Mouse (Mus musculus) liver, adult 2 months (tissue): ENCODE results near the gene Rab28. TPM values are rescaled to one million over a fixed set of nuclear protein-coding genes. Genes with fewer than 3 reads are reported as not detected.

Experiments
- DNase-seq: peaks from one replicate; pipeline ENCODE4 v3.0.0-alpha.2; 2011; ENCODE audit warnings: low read depth, low spot score; ENCODE audit errors: extremely low read depth
- H3K27ac ChIP-seq: fragments of 200-500 bp; replicated peaks from 2 replicates; pipeline ENCODE4 v1.5.1; 2012; ENCODE audit warnings: low read depth, mild to moderate bottlenecking, control low read depth, inconsistent platforms, low read length; ENCODE audit not compliant: insufficient read depth
- H3K27me3 ChIP-seq: fragments of 200-500 bp; 2 replicates; pipeline ENCODE4 v1.6.1; 2012; ENCODE audit warnings: mild to moderate bottlenecking, moderate library complexity, low read length, inconsistent platforms; ENCODE audit not compliant: control insufficient read depth, insufficient read depth
- H3K36me3 ChIP-seq: fragments of 200-500 bp; 2 replicates; pipeline ENCODE4 v1.6.1; 2012; ENCODE audit warnings: low read length, inconsistent platforms; ENCODE audit not compliant: control insufficient read depth, insufficient read depth
- H3K4me1 ChIP-seq: fragments of 200-500 bp; 2 replicates; pipeline ENCODE4 v1.6.1; 2011; ENCODE audit warnings: low read length; ENCODE audit not compliant: control insufficient read depth, insufficient read depth
- H3K4me3 ChIP-seq: fragments of 200-500 bp; 2 replicates; pipeline ENCODE4 v1.5.1; 2011; ENCODE audit warnings: low read depth, mild to moderate bottlenecking, control low read depth, low read length, moderate library complexity; ENCODE audit not compliant: insufficient read depth
- H3K79me2 ChIP-seq: fragments of 200-500 bp; 2 replicates; pipeline ENCODE4 v1.6.1; 2012; ENCODE audit warnings: inconsistent platforms, mild to moderate bottlenecking, low read length, moderate library complexity; ENCODE audit not compliant: control insufficient read depth, insufficient read depth
- H3K9ac ChIP-seq: fragments of 200-500 bp; 2 replicates; pipeline ENCODE4 v1.6.1; 2012; ENCODE audit warnings: low read depth, mild to moderate bottlenecking, control low read depth, inconsistent platforms, low read length
- CTCF ChIP-seq: fragments of 200-500 bp; IDR thresholded peaks from 2 replicates; pipeline ENCODE4 v1.5.1; 2011; ENCODE audit warnings: low read depth, low read length, control low read depth
- POLR2A ChIP-seq: fragments of 200-500 bp; IDR thresholded peaks from 2 replicates; pipeline ENCODE4 v1.6.1; 2011; ENCODE audit warnings: low read length, control low read depth; ENCODE audit not compliant: insufficient read depth; ENCODE audit errors: extremely low read depth
- WGBS: fragments of 180-500 bp; shearing (Covaris S2); methylation state at CpG from one replicate; pipeline ENCODE4 v1.1.7; 2018; 5-methylcytosine and 5-hydroxymethylcytosine counted together
- polyA plus RNA-seq: library from polyadenylated mRNA; depleted of rRNA; stranded (reverse); fragments of >200 nt; gene quantifications from 2 replicates; pipeline ENCODE4 v1.2.3, GENCODE M21; 2012; rRNA removed
- total RNA-seq: library from RNA; depleted of rRNA; stranded (reverse); fragments of >200 nt; gene quantifications from 2 replicates; pipeline ENCODE4 v1.2.3, GENCODE M21; 2014; rRNA removed

Gene Rab28
- 19.7 and 19.8 TPM in 2 replicates for total RNA-seq
- 10.3 and 12.4 TPM in 2 replicates for polyA plus RNA-seq

GRCm38 (mm10) chr5:41708051-41708630, at the start of gene Rab28:
Gene Rab28 (minus strand): TSS chr5:41708157.
- Histone ChIP-seq H3K27ac (peak within 1 kb of the TSS; percentile 62), H3K4me1 (peaks cover 2% of the 10 kb centered on the region; the same call in 1 of the 2 replicates), H3K79me2 (no peaks in the 10 kb centered on the region; the same call in 1 of the 2 replicates), H3K27me3 (no peaks in the 10 kb centered on the region), H3K4me3 (peak within 1 kb of the TSS; percentile 94), H3K9ac (peak within 1 kb of the TSS; percentile 86), H3K36me3 (no peaks in the 10 kb centered on the region)
- no peak for TF ChIP-seq CTCF
- under 1% methylated on average over 32 of the region's 34 CpGs for WGBS
- DNase-seq = peak; percentile 87

GRCm38 (mm10) chr5:41757338-41757737, 49.4 kb upstream of the Rab28 start:
- H3K9ac ChIP-seq = no peak overlapping the region
- no peaks in the 10 kb centered on the region for H3K4me1 ChIP-seq
- no peak overlapping the region for H3K27ac ChIP-seq
- TF ChIP-seq CTCF = no peak
- TF ChIP-seq POLR2A = no peak
- H3K36me3 ChIP-seq = no peaks in the 10 kb centered on the region
- H3K27me3 ChIP-seq = peaks cover 12% of the 10 kb centered on the region
- H3K4me3 ChIP-seq = no peak overlapping the region
- WGBS = 10% methylated on average over 5 of the region's 5 CpGs
- H3K79me2 ChIP-seq = no peaks in the 10 kb centered on the region
- no peak for DNase-seq

GRCm38 (mm10) chr5:41756396-41756795, 48.4 kb upstream of the Rab28 start:
- 8% methylated on average over 4 of the region's 4 CpGs for WGBS
- no peaks in the 10 kb centered on the region for H3K36me3 ChIP-seq

GRCm38 (mm10) chr5:41755373-41755960, 47.5 kb upstream of the Rab28 start:
- Histone ChIP-seq H3K79me2 (no peaks in the 10 kb centered on the region), H3K27me3 (peaks cover 9% of the 10 kb centered on the region), H3K9ac (no peak overlapping the region), H3K36me3 (no peaks in the 10 kb centered on the region), H3K27ac (no peak overlapping the region), H3K4me3 (no peak overlapping the region), H3K4me1 (no peaks in the 10 kb centered on the region)
- TF ChIP-seq POLR2A = no peak
- no peak for TF ChIP-seq CTCF
- no peak for DNase-seq
- 4% methylated on average over 23 of the region's 23 CpGs for WGBS

More at GRCm38 (mm10) chr5:41756396-41756795, 48.4 kb upstream of the Rab28 start:
- no peak overlapping the region for H3K9ac ChIP-seq
- no peak overlapping the region for H3K27ac ChIP-seq
- H3K4me1 ChIP-seq = no peaks in the 10 kb centered on the region
- TF ChIP-seq POLR2A (no peak), CTCF (no peak)
- no peaks in the 10 kb centered on the region for H3K79me2 ChIP-seq
- H3K4me3 ChIP-seq = no peak overlapping the region
- no peak for DNase-seq
- peaks cover 6% of the 10 kb centered on the region for H3K27me3 ChIP-seq

GRCm38 (mm10) chr5:41754836-41755235, 46.9 kb upstream of the Rab28 start:
- DNase-seq = no peak
- H3K4me3 ChIP-seq = no peak overlapping the region
- WGBS = 2% methylated on average over 16 of the region's 16 CpGs
- no peak overlapping the region for H3K9ac ChIP-seq
- H3K36me3 ChIP-seq = no peaks in the 10 kb centered on the region
- peaks cover 9% of the 10 kb centered on the region for H3K27me3 ChIP-seq
- no peak overlapping the region for H3K27ac ChIP-seq
- H3K4me1 ChIP-seq = no peaks in the 10 kb centered on the region
- H3K79me2 ChIP-seq = no peaks in the 10 kb centered on the region
- TF ChIP-seq CTCF (no peak), POLR2A (no peak)

GRCm38 (mm10) chr5:41754226-41754775, 46.3 kb upstream of the Rab28 start:
- H3K4me1 ChIP-seq = no peaks in the 10 kb centered on the region
- H3K79me2 ChIP-seq = no peaks in the 10 kb centered on the region
- DNase-seq = no peak
- TF ChIP-seq POLR2A (no peak), CTCF (no peak)
- H3K9ac ChIP-seq = no peak overlapping the region
- WGBS = 4% methylated on average over 17 of the region's 17 CpGs
- no peak overlapping the region for H3K27ac ChIP-seq
- H3K27me3 ChIP-seq = peaks cover 9% of the 10 kb centered on the region
- H3K4me3 ChIP-seq = no peak overlapping the region
- H3K36me3 ChIP-seq = no peaks in the 10 kb centered on the region
